Mouse (Mus musculus) kidney, postnatal 25 days (tissue): ENCODE data around the gene Lrg1.
"Not testable (repeated sequence)": the region's sequence is repeated elsewhere in the genome, so short reads cannot be mapped to it uniquely, and the experiment has no call there.

Experiments used
- DNase-seq, 2 experiments: peaks; one replicate each; pipeline ENCODE4 v3.0.0; 2021; ENCODE audit warnings: mixed read lengths in 2 of 2

The Lrg1 gene

DNA sequence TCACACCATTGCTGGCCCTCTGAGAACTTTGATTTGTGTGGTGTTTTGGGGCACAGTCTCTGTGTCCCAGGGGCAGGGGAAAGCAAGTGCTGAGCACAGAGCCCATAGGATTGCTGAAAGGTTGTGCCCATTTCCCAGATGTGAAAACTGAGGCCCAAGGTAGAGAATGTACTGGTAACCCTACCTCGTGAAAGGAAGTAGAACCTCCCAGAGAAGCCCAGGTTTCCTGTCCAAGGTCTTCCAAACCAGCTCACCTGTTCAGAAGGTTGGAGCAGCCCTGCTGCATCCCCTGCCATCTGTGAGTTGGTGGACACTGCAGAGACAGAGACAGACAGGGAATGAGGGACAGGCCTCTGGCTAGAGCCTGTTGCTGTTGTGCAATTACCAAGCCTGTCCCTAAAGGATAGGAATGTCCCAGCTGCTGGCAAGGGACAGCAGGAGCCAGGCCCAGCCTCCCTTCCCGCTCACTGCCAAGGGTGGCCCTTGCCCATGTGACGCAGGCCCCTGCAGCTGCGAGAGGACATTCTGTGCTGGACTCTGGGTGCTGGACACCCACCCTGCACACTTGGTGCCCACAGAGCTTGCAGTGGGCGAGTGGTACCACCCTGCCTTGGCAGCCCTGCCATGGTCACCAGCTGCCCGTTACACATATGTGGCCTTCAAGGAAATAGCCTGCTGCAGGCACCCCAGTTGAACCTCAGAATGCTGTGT lies 13.3 kb downstream of the Lrg1 start:
- DNase-seq, result peak in 1 of 2 experiments; percentile 77

DNA sequence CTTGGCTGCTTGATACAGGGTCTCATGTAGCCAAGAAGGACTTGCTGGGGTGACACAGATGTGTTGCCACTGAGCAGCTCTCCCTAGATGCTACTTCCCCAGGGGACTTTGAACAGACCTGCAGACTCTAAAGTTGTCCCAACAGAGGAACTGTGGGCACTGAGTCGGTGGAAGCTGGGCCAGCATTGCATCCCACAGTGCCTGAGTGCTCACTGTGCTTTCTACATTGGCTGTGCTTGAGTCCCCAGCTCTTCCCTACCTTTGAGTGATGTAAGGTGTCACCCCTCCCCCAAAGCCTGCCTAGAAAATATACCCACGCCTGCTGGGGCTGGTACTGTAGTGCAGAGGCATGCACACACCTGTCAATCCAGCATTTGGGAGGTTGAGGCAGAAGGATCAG lies 14.1 kb downstream of the Lrg1 start:
- no peak for DNase-seq

DNA sequence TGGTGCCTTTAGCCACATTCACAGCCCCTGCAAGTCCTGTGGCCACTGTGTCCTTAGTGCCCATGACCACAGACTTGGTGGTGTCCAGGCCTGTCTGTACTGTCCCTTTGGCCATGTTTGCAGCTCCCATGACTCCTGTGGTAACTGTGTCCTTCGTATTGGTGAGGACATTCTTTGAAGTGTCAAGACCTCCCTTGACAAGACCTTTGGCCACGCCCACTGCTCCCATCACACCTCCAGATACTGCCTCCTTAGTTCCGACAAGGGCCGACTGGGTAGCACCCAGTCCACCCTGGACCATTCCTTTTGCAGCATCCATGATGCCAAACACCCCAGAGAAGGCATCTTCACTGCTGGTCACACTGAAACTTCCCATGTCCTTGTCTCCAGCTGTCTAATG lies 14.8 kb downstream of the Lrg1 start:
- peak in 1 of 2 experiments; percentile 39 for DNase-seq

DNA sequence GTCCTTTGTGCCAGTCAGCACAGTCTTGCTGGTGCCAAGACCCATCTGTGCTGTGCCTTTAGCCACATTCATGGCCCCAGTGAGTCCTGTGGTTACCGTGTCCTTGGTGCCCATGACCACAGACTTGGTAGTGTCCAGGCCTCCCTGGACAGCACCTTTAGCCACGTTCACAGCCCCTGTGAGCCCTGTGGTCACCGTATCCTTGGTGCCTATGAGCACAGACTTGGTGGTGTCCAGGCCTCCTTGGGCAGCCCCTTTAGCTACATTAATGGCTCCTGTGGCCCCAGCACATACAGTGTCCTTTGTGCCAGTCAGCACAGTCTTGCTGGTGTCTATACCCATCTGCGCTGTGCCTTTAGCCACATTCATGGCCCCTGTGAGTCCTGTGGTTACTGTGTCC lies 15.4 kb downstream of the Lrg1 start:
- not testable (repeated sequence) for DNase-seq

DNA sequence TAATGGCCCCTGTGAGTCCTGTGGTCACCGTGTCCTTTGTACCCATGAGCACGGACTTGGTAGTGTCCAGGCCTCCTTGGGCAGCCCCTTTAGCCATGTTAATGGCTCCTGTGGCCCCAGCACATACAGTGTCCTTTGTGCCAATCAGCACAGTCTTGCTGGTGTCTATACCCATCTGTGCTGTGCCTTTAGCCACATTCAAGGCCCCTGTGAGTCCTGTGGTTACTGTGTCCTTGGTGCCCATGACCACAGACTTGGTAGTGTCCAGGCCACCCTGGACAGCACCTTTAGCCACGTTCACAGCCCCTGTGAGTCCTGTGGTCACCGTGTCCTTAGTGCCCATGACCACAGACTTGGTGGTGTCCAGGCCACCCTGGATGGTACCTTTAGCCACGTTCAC lies 17.0 kb downstream of the Lrg1 start:
- not testable (repeated sequence) for DNase-seq

DNA sequence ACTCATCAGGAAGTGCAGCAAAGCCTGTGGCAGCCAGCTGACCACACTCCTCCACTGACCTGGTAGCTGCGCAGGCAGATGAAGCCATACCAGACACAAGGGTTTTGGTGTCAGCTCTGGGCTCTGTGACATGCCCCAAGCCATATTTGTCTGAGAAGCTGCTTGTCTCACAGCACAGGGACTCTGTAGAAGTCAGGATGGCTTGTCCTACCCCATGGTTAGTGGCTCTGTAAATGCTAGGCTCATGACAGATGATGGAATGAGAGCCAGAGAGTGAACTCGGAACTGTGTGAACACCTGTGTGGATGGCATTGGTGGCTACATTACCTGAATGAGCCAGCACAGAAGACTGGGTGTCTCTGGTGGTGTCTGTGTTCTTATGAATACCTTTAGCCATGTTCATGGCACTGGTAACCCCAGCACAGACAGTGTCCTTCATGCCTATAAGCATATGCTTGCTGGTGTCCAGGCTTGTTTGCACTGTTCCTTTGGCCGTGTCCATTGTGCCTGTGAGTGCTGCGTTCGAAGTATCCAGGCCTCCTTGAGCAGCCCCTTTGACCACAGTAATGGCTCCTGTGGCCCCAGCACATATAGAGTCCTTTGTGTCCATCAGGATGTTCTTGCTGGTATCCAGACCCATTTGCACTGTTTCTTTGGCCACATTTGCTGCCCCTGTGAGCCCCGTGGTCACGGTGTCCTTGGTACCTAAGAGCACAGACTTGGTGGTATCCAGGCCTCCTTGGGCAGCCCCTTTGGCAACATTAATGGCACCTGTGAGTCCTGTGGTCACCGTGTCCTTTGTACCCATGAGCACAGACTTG lies 18.1 kb downstream of the Lrg1 start:
- no peak for DNase-seq

DNA sequence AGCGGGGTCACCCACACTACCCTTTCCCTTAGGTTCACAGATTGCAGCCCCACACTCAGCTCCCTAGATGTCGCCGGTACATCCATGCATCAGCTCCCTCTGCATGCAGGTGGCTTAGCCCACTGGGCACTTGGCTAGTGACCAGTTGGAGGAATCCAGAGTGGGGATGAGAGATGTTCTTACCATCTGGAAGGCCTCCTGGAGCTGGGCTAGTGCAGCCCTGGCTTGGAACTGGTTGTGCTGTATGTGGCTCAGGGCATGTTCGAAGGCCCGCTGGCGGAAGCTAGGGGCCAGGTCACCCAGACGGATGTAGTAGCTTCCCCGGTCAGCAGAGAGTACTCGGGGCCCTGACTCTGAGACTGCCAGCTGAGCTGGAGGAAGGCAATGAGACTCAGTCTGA lies 18.9 kb downstream of the Lrg1 start:
- DNase-seq, result no peak

DNA sequence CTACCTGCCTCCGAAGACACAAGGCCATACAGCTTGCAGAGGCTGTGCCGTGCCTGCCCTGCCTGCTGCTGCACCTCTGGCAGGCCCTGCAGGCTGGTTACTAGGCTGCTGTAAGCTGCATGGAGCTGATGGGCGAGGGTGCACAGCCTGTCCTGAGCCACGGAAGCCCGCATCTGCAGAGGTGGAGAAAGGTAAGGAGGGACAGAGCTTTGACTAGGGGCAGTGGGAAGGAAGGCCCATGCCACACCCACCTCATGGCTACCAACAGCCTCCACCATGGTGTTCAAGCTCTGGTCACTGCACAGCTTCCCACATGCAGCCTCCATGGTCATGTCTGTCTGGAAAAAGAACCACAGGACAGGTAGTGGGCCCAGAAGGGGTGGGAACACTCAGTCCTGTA lies 19.6 kb downstream of the Lrg1 start:
- no peak for DNase-seq

DNA sequence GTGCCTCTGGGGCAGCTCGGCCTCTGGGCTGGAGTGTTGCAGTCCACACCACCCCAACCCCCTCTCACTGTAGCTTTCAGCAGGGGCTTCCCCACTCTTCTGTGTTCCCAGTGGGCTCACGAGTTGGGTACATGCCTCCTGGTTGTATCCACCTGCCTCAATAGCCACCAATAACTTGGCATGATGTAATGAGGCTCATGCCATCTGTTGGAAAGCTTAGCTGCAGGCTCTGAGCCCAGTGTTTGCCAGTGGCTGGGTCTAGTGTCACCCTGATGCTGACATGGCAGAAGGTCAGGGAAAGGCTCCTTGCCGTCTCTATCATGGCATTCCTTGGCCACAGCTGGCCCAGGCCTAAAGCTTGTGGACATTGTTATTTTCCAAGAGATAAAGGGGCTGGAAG lies 21.0 kb downstream of the Lrg1 start:
- DNase-seq, result no peak

DNA sequence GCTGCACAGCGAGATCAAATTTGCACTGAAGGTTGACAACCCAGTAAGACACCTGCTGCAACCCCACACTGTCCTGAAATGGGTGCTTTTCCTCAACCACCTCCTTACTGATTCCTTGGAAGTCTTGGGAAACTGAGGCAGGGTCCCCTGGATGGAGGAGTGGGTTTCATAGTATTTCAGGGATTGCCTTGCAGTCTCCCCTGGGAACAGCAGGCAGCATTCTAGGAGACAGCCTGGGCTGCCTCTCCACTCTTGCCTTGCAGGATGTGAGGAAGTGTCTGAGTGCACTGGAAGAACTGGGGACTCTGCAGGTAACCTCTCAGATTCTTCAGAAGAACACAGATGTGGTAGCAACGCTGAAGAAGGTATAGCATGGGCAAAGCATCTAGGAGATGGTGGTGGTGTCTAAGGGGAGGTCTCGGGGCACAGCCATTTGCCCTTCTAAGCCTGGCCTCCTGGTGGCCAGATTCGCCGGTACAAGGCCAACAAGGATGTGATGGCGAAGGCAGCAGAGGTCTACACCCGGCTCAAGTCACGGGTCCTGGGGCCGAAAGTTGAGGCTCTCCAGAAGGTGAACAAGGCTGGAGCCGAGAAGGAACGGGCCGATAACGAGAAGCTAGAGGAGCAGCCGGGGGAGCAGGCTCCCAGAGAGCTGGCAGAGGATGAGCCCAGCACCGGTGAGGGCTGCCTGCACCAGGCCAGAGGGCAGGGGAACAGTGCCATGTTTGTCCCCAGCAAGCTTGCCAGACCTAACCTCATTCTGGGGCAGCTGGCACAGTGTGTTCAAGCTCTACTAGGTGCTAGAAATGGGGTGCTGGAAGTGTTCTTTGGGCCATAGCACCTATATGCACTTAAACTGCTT lies 22.9 kb downstream of the Lrg1 start:
- DNase-seq, result no peak

DNA sequence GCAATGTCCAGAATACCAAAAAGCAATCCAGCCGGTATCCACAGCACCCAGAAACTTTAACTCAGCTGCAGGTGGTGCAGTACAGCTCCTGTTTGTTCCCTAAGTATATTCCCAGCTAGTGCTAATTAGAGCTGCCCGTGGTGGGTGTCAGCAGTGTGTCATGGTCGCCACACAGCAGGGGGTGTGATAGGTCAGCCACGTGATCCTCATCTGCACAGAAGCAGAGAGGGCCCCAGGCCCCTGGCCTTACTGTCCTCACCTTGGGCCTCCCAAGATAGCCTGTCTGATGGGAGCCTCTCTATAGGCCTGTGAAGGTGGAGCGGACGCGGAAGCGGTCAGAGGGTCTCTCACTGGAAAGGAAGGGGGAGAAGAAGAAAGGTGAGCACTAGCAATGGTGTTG lies 23.6 kb downstream of the Lrg1 start:
- DNase-seq, result no peak

DNA sequence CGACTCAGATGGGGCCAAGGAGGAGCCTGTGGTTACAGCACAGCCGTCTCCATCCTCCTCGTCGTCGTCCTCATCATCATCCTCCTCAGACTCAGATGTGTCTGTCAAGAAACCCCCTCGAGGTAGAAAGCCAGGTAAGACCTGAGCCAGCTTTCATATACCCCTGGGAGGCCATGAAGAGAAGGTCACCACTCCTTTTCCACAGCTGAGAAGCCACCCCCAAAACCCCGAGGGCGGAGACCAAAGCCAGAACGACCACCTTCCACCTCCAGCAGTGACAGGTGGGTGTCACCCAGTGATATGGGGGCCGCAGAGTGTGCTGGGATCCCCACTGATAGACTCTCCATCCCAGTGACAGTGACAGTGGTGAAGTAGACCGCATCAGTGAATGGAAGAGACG lies 24.9 kb downstream of the Lrg1 start:
- DNase-seq, result no peak

DNA sequence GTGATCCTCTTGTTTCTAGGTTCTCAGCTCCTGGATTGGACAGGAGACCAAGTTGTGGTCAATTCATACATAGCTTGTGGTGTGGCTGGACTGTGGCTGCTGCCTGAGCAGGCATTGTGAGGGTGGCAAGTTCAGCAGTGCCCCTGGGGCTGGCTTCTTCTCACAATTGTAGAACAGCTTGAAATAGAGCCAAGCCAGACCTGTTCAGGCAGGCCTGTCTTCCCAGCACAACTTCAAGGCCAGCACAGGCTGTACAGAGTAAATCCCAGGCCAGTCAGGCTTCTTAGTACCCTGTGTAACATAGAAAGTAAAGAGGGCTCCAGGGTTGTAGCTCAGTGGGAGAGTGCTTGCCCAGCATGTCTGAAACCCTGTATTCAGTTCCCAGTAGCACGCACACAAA lies 29.0 kb downstream of the Lrg1 start:
- DNase-seq, result peak in 1 of 2 experiments; percentile 61

DNA sequence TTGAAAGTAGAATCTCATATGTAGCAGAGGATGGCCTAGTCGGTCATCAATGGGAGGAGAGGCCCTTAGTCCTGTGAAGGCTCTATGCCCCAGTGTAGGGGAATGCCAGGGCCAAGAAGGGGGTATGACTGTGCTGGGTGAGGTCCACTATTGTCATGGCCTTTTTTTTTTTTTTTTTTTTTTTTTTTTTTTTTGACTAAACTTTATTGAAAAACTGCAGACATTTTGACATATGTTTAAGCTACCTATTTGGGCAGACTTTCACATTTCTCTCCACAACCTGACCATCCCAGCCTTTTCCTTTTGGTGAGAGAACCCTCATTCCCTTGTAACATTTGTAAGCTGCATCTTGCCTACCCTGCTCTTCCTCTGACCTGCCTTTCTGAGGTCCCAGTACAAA lies 29.5 kb downstream of the Lrg1 start:
- DNase-seq, result no peak

DNA sequence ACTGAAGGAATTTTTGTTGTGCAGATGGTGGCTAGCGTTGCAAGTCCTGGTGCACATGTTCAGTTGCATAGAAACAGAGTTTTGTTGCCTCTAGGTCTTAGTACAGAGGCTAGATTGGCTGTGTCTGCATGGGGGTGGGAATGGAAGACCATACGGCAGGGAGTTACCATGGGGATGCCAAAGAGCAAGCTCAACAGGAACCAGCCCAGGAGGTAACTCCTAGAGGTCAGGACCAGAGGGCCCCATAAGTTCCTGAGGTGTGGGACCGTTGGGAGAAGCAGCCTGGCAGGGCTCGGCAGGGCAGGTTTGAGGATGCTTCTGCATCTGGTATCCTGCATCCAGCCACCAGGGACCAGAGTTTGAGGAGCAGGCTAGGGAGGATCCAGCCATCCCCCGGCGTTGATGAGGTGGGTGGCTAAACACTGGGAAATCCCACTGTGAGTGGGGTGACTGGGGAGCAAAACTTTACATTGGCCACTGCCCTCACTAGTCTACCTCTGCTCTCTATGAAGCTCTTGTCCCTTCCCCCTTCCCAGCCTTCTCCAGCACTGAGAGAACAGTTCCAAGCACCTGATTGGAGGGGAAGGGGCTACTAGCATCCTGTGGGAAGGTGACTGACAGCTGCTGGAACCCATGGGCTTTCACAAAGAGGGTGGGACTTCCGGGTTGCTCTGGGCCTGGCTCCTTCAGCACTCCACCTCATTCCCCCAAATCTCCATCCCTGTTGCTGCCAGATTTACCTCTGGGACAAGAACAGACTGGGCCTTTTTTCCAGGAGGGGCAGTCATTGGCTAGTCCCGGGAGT lies 40.8 kb downstream of the Lrg1 start:
- peak; percentile 13 to 49 for DNase-seq

DNA sequence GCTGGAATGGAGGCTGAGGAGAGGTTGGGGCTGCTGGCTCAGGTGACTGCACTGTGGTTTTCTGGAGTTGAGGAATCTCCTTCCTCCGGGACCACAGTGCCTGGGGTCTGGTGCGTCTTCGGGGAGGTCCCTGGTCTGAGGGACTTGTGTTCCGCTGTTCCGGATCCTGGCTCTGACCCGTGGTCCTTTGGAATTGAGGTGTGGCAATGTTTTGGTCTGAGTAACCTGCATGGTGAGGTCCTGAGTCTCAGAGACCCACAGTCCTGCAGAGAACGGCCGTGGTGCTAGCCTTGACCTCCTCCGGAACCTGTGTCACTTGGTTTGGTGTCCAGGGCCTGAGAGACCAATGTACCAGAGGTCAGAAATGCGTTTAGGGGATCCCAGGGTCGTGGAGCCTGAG lies 41.9 kb downstream of the Lrg1 start:
- no peak for DNase-seq

DNA sequence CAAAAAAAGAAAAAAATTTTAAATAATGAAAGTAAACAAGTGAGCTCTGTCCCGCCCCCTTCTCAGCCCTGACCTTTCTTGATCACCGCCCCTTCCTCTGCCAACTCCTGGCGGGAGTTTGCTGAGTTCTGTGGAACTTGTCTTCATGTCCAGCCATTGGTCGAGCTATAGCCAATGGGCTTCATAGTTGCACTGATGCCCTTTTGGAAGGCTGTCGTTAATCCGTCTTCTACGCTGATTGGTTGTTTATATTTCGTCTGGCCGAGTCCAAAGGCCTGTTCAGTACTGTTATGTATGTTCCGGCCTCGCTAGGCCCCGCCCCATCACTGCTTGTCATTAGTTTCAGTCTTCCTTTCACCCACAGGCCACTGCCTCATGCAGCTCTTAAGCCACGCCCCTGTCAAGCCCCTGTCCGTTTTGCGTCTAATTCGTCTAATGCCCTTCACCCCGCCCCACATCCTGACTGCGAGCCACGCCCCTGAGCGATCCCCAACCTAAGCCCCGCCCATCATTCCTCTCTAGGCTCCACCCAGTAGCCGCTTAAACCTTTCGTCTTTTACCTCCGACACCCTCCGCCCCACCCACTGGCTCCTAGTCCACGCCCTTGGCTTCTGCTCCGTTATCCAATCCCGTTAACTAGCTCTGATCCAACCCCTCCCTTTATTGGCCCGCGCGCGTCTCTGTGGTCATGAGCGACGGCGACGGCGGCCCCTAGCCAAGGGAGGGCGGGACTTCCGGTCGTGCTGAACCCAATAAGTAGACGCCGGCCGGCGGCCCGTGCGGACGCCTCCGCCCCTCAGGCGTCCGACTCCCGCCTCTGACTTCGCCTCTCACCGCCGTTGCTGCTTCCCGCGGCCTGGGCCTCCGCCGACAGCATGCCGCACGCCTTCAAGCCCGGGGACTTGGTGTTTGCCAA lies 42.7 kb downstream of the Lrg1 start, which contains the start of gene Hdgfl2:
Gene Hdgfl2 (plus strand): TSS at position 755 of the 916 bp plus-strand sequence.
- DNase-seq, result peak; percentile 100

DNA sequence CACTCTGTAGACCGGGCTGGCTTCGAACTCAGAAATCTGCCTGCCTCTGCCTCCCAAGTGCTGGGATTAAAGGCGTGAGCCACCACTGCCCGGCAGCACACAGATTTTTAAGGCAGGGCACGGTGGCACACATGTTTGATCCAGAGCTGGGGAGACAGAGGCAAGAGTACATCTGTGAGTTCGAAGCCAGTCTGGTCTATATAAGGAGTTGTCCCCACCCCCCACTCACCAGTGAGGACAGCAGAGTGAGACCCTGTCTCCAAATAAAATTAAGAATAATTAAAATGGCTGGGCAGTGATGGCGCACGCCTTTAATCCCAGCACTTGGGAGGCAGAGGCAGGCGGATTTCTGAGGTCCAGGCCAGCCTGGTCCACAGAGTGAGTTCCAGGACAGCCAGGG lies 43.4 kb downstream of the Lrg1 start:
- DNase-seq, result peak in 1 of 2 experiments; percentile 46

DNA sequence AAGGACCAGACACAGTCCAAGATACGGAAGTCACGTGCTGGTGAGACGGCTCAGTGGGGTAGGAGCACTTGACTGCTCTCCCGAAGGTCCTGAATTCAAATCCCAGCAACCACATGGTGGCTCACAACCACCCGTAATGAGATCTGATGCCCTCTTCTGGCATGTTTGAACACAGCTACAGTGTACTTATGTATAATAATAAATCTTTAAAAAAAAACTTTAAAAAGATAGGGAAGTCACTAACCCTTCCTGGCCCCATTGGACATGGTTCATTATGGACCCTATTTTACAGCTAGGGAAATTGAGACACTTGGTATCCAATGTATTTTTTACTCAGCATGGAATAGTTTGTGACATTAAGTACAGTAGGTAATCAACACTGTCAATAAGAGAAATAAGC lies 44.3 kb downstream of the Lrg1 start:
- no peak for DNase-seq

DNA sequence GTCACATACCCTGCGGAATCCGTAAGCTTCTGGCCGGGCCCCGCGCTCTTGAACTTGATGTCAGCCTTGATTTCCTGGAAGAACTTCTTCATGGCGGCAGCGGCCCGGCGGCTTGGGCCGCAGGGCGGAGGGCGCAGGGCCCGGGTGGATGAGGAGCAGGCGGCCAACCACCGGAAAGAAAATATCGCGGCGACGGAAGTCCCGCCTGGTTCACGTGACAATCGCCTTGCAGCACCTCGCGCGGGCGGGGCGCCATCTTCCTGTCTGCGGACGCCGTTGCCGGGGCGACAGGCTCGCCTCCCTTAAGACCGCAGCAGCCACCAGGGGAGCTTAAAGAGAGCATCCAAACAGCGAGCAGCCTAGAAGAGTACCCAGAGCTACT lies 47.0 kb downstream of the Lrg1 start, which contains the start of gene Ubxn6:
Gene Ubxn6 (minus strand): TSS at position 202 of the 382 bp plus-strand sequence.
- DNase-seq, result peak; percentile 99
